Mouse (Mus musculus) lung, embryonic 15.5 days (tissue): ENCODE measurements around the gene Atg13. TPM values are rescaled to one million over a fixed set of nuclear protein-coding genes. Genes with fewer than 3 reads are reported as not detected.
A peak's percentile ranks its signal among the peaks of the same experiment; 100 is the strongest.

Experiments
- ATAC-seq: fragments of 200-750 bp; cut with Nextera tagmentation; 2 replicates; pipeline ENCODE4 v1.8.0; 2017; ENCODE audit warnings: moderate number of reproducible peaks, borderline replicate concordance; ENCODE audit not compliant: low FRiP score, low TSS enrichment; ENCODE audit errors: extremely low read depth
- H3K27ac ChIP-seq: fragments of 300-500 bp; sonication (generic); 2 replicates; pipeline ENCODE4 v1.5.1; 2015; ENCODE audit warnings: moderate library complexity, mild to moderate bottlenecking, inconsistent platforms
- H3K27me3 ChIP-seq: fragments of 300-500 bp; sonication (generic); 2 replicates; pipeline ENCODE4 v1.6.1; 2015; ENCODE audit warnings: inconsistent platforms
- H3K36me3 ChIP-seq: fragments of 300-500 bp; sonication (generic); 2 replicates; pipeline ENCODE4 v1.6.1; 2015; ENCODE audit warnings: inconsistent platforms
- H3K4me1 ChIP-seq: fragments of 300-500 bp; sonication (generic); 2 replicates; pipeline ENCODE4 v1.6.1; 2015; ENCODE audit warnings: inconsistent platforms
- H3K4me2 ChIP-seq: fragments of 300-500 bp; sonication (generic); 2 replicates; pipeline ENCODE4 v1.6.1; 2015; ENCODE audit warnings: inconsistent platforms, mild to moderate bottlenecking, moderate library complexity
- H3K4me3 ChIP-seq: fragments of 300-500 bp; sonication (generic); 2 replicates; pipeline ENCODE4 v1.5.1; 2015; ENCODE audit warnings: mild to moderate bottlenecking, inconsistent platforms
- H3K9ac ChIP-seq: fragments of 300-500 bp; sonication (generic); 2 replicates; pipeline ENCODE4 v1.6.1; 2015; ENCODE audit warnings: inconsistent platforms
- H3K9me3 ChIP-seq: fragments of 300-500 bp; sonication (generic); 2 replicates; pipeline ENCODE4 v1.6.1; 2016; ENCODE audit warnings: inconsistent platforms
- WGBS: fragments of 180-500 bp; shearing (Covaris S2); methylation state at CpG from one replicate; pipeline ENCODE4 v1.1.7; 2015; 5-methylcytosine and 5-hydroxymethylcytosine counted together
- polyA plus RNA-seq: library from polyadenylated mRNA; unstranded; fragments of >200 nt; fragmentation: Nextera tagmentation; extraction: Ambion mirVana; gene quantifications from 2 replicates; pipeline ENCODE4 v1.2.1, GENCODE M21; 2015

Atg13 gene
- polyA plus RNA-seq, 1 experiment from 2014 or later = 22.8 TPM

DNA sequence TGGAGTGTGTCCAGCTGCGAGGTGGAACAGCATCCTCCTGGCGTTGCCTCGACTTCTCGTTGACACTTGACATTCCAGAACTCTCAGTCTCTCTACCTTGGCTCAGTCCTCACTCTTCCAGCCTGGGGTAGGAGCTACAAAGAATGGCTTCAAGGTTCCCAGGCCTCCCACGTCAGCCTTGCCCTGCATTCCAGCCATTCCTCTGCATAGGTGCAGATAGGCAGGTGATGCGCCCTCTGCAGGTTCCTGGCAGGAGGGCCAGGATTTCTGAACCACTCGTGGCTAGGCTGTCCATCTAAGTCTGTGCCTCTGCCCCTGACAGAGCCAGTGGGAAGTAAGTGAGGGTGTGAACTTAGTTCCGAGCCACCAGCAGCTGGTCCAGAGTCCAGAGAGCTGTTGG, 53.6 kb downstream of the Atg13 start:
- Histone ChIP-seq H3K27ac (peak overlapping the region; percentile 69), H3K4me2 (no peak overlapping the region), H3K4me3 (no peak overlapping the region), H3K36me3 (peaks cover 63% of the 10 kb centered on the region), H3K9me3 (no peaks in the 10 kb centered on the region), H3K4me1 (peaks cover 23% of the 10 kb centered on the region), H3K9ac (no peak overlapping the region), H3K27me3 (no peaks in the 10 kb centered on the region)
- 60% methylated on average over 8 of the region's 8 CpGs for WGBS
- ATAC-seq = peak; percentile 55; the same call in 1 of the 2 replicates

DNA sequence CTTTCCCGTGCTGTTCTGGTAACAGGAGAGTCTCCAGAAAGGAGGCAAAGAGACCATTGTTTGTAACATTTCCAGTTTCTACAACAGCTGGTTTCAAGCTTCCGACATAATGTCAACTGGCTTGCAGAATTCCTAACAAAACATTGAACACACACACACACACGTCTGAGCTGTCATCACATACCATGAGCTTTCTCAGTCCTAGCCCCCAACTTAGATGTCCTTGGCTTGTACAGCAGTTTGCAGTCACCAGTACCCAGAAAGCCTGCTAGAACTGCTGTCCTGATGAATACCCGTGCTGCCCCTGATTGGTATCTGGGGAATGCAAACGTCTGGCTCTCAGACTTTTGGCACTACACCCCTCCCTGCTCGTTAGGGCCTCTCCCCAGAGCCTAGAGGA, 54.5 kb downstream of the Atg13 start:
- H3K4me1 ChIP-seq = peaks cover 32% of the 10 kb centered on the region
- 39% methylated on average over 6 of the region's 6 CpGs for WGBS

DNA sequence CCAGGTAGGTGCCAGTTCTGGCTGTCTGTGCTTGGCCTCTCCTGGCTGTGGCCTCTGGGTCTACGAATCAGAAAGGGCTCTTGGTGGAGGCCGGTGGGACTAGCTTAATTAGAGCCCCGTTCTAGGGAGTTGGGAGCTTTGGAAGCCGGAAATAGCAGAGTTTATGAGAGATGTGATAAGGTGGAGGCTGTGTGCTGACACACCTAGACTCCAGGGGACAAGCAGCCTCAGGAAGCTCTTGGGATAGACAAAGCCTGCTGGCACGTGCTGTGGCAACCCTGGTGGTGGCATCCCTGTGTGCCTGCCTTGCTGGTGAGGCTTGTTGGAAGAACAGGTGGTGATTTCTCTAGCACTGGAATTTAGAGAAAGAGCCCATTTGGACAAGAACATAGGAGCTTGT, 55.0 kb downstream of the Atg13 start:
- H3K9ac ChIP-seq = no peak overlapping the region
- no peaks in the 10 kb centered on the region for H3K9me3 ChIP-seq
- 76% methylated on average over 5 of the region's 5 CpGs for WGBS
- ATAC-seq = no peak
- H3K27me3 ChIP-seq = no peaks in the 10 kb centered on the region
- H3K4me3 ChIP-seq = no peak overlapping the region
- H3K27ac ChIP-seq = peak overlapping the region; percentile 69
- peaks cover 35% of the 10 kb centered on the region for H3K4me1 ChIP-seq
- H3K36me3 ChIP-seq = peaks cover 55% of the 10 kb centered on the region
- H3K4me2 ChIP-seq = no peak overlapping the region

More for the DNA sequence above, 54.5 kb downstream of the Atg13 start:
- no peak overlapping the region for H3K9ac ChIP-seq
- H3K27ac ChIP-seq = peak overlapping the region; percentile 69
- H3K36me3 ChIP-seq = peaks cover 55% of the 10 kb centered on the region
- no peak overlapping the region for H3K4me3 ChIP-seq
- ATAC-seq = peak; percentile 65; the same call in 1 of the 2 replicates
- H3K27me3 ChIP-seq = no peaks in the 10 kb centered on the region
- H3K9me3 ChIP-seq = no peaks in the 10 kb centered on the region
- H3K4me2 ChIP-seq = no peak overlapping the region

- Histone ChIP-seq H3K27me3 (no peaks in the 10 kb centered on the region), H3K9me3 (no peaks in the 10 kb centered on the region), H3K4me3 (no peak overlapping the region), H3K4me1 (peaks cover 42% of the 10 kb centered on the region), H3K9ac (no peak overlapping the region), H3K4me2 (no peak overlapping the region), H3K36me3 (peaks cover 33% of the 10 kb centered on the region), H3K27ac (no peak overlapping the region)
- WGBS = 55% methylated on average over 6 of the region's 6 CpGs
- ATAC-seq = no peak
Measured at GRCm38 (mm10) chr2:91652863-91653262, 57.5 kb downstream of the Atg13 start.

DNA sequence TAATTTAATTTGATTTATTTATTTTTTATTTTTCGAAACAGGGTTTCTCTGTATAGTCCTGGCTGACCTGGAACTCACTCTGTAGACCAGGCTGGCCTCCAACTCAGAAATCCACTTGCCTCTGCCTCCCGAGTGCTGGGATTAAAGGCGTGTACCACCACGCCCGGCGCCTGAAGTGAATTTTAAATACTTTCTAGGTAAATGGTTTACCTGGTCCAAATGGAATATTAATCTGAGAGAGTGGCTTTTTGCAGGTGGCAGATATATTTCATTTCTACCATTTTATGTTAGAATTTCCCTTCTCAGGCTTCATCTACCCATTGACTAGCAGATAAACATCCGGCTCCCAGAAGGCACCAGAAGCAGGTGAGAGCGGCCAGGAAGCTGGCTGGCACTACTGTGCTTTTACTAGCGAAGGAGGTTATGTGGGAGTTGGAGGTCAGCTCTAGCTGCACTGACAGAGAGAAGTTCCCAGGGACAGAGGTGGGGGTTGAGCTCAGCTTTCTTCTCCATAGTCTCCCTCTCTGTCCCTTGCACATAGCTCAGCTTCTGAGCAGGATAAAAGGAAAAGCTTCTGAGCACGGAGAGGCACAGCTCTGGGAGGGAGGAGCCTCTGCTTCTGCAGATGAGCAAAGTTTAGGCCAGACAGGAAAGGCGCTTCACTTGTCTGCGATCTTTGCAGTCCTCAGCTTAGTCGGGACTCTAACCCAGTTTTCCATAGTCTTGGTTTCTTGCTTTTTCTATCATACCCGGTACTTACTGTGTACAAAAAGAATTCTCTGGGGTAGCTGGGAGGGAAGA, 58.7 kb downstream of the Atg13 start:
- Histone ChIP-seq H3K9ac (no peak overlapping the region), H3K9me3 (no peaks in the 10 kb centered on the region), H3K4me1 (peaks cover 42% of the 10 kb centered on the region), H3K4me3 (no peak overlapping the region), H3K36me3 (peaks cover 40% of the 10 kb centered on the region), H3K27me3 (no peaks in the 10 kb centered on the region), H3K4me2 (peak overlapping the region; percentile 66), H3K27ac (no peak overlapping the region)
- 81% methylated on average over 14 of the region's 14 CpGs for WGBS
- no peak for ATAC-seq

GRCm38 (mm10) chr2:91650360-91650995, 59.9 kb downstream of the Atg13 start:
- peak; percentile 35; the same call in 1 of the 2 replicates for ATAC-seq

DNA sequence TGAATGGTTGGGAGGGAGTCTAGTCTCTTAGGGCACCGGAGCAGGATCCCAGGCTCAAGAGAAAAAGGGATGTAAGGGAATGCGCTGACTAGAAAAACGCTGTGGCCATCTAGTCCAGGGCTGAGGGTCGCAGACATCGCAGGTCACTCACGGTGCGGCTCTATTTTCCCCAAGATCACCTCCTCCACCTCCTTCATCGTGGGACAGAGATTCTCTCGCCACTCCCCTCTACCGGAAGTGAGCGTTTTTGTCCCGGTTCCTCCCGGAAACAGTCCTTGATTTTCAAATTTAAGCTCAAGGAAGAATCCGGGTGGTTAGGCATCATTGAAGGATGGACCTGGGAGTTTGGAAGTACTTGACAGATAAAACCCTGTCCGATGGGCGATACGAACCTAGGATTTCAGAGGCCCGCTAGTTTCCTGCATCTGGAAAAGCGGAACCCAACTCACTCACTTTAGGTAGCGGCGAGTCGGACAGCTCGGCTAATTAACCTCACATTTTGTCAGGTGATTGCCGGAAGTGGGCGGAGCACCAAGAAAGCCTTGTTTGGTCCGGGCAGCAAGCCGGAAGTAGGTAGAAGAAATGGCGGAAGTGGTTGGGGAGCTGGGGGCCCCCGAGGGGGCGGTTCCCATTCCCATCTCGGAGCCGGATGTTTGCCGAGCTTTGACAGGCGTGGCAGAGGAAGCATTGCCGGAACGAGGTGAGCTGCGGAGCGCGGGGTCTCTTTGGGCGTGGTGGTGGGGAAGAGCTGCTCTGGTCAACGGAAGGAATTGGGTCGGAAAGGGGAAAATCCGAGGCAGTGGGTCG, 60.6 kb downstream of the Atg13 start, which contains the start of the genes Zfp408 and Arhgap1:
Gene Zfp408 (minus strand): TSS at position 239 of the 807 bp plus-strand sequence.
Gene Arhgap1 (plus strand): TSS at position 308 of the 807 bp plus-strand sequence.
- Histone ChIP-seq H3K9ac (peak within 1 kb of the TSS; percentile 75), H3K9me3 (no peaks in the 10 kb centered on the region), H3K4me3 (peak within 1 kb of the TSS; percentile 71), H3K27ac (peak within 1 kb of the TSS; percentile 89), H3K4me2 (peak within 1 kb of the TSS; percentile 90), H3K27me3 (no peaks in the 10 kb centered on the region), H3K4me1 (peaks cover 27% of the 10 kb centered on the region), H3K36me3 (peaks cover 45% of the 10 kb centered on the region)
- WGBS = under 1% methylated on average over 44 of the region's 44 CpGs
- peak; percentile 93 for ATAC-seq

More at GRCm38 (mm10) chr2:91650360-91650995, 59.9 kb downstream of the Atg13 start:
- Histone ChIP-seq H3K9ac (peak overlapping the region; percentile 63), H3K4me2 (peak overlapping the region; percentile 66), H3K9me3 (no peaks in the 10 kb centered on the region), H3K4me3 (peak overlapping the region; percentile 71), H3K4me1 (peaks cover 31% of the 10 kb centered on the region), H3K27ac (peak overlapping the region; percentile 81), H3K36me3 (peaks cover 45% of the 10 kb centered on the region), H3K27me3 (no peaks in the 10 kb centered on the region)
- 5% methylated on average over 16 of the region's 16 CpGs for WGBS

DNA sequence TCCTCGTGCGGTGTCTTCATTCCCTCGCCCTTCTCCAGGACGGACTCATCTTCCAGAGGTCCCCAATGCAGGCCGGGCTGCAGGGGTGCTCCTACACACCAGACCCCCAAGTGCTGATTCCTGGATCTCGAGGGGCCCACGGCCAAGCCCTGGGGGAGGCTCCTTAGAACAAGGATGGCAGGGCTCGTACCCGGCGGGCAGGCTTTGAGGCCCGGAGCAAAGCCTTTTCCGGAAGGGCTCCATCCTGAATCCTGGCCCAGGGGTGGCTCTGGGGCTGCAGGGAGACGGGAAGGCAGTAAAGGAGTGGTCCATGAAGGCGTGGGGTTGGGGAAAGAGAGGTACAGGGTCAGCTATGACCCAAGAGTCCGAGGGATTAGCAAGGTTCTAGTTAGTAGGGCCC, 61.2 kb downstream of the Atg13 start:
- no peaks in the 10 kb centered on the region for H3K27me3 ChIP-seq
- peaks cover 27% of the 10 kb centered on the region for H3K4me1 ChIP-seq
- H3K9ac ChIP-seq = peak overlapping the region; percentile 75
- ATAC-seq = no peak
- H3K9me3 ChIP-seq = no peaks in the 10 kb centered on the region
- 2% methylated on average over 15 of the region's 15 CpGs for WGBS
- H3K4me3 ChIP-seq = peak overlapping the region; percentile 71
- peak overlapping the region; percentile 89 for H3K27ac ChIP-seq
- H3K4me2 ChIP-seq = peak overlapping the region; percentile 90
- H3K36me3 ChIP-seq = peaks cover 45% of the 10 kb centered on the region

GRCm38 (mm10) chr2:91646733-91647132, 63.6 kb downstream of the Atg13 start:
- Histone ChIP-seq H3K36me3 (peaks cover 50% of the 10 kb centered on the region), H3K4me2 (no peak overlapping the region), H3K4me3 (no peak overlapping the region), H3K4me1 (peaks cover 18% of the 10 kb centered on the region), H3K27me3 (no peaks in the 10 kb centered on the region), H3K9ac (no peak overlapping the region), H3K9me3 (no peaks in the 10 kb centered on the region), H3K27ac (no peak overlapping the region)
- 27% methylated on average over 1 of the region's 1 CpGs for WGBS
- no peak for ATAC-seq

GRCm38 (mm10) chr2:91645811-91646210, 64.6 kb downstream of the Atg13 start:
- Histone ChIP-seq H3K27ac (no peak overlapping the region), H3K9me3 (no peaks in the 10 kb centered on the region), H3K4me2 (no peak overlapping the region), H3K4me3 (no peak overlapping the region), H3K27me3 (no peaks in the 10 kb centered on the region), H3K4me1 (peaks cover 10% of the 10 kb centered on the region), H3K9ac (no peak overlapping the region), H3K36me3 (peaks cover 48% of the 10 kb centered on the region)
- WGBS = 90% methylated on average over 11 of the region's 11 CpGs
- ATAC-seq = no peak

DNA sequence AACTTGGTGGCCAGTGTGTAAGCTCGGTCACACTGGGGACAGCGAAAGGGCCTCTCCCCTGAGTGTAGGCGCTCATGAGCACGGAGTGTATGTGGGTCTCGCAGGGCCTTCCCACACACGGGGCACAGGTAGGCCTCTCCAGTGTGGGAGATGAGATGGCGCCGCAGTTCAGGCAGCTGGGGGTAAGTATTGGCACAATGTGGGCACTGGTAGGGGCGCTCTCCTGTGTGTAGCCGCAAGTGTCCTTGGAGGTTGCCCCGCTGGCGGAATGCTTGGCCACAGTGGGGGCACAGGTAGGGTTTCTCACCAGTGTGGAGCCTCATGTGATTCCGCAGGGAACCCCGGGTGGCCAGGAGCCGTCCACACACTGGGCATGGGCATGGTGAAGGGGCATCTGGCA, 65.0 kb downstream of the Atg13 start:
- no peak for ATAC-seq
- WGBS = 97% methylated on average over 15 of the region's 15 CpGs
- H3K36me3 ChIP-seq = peaks cover 48% of the 10 kb centered on the region
- no peaks in the 10 kb centered on the region for H3K9me3 ChIP-seq
- no peak overlapping the region for H3K4me3 ChIP-seq
- no peaks in the 10 kb centered on the region for H3K27me3 ChIP-seq
- H3K9ac ChIP-seq = no peak overlapping the region
- H3K4me2 ChIP-seq = no peak overlapping the region
- peaks cover 8% of the 10 kb centered on the region; the same call in 1 of the 2 replicates for H3K4me1 ChIP-seq
- no peak overlapping the region for H3K27ac ChIP-seq
